Mouse (Mus musculus) Muller cell, postnatal 12 days (primary cell): ENCODE results near the gene Sox5.

Experiments used
- DNase-seq: peaks from one replicate; pipeline ENCODE4 v3.0.0-alpha.2; 2015; ENCODE audit errors: inconsistent ontology term

The Sox5 gene

GRCm38 (mm10) chr6:144491761-144492415 lies 289.9 kb downstream of the Sox5 start:
- DNase-seq = no peak

GRCm38 (mm10) chr6:144490896-144491295 lies 290.9 kb downstream of the Sox5 start:
- DNase-seq = no peak

GRCm38 (mm10) chr6:144485578-144485977 lies 296.2 kb downstream of the Sox5 start:
- no peak for DNase-seq

- DNase-seq = no peak
Observed at GRCm38 (mm10) chr6:144483166-144483565, 298.6 kb downstream of the Sox5 start.

GRCm38 (mm10) chr6:144480648-144481528 lies 300.9 kb downstream of the Sox5 start:
- peak; percentile 46 for DNase-seq

- DNase-seq = no peak
Observed at GRCm38 (mm10) chr6:144479861-144480260, 301.9 kb downstream of the Sox5 start.

GRCm38 (mm10) chr6:144477287-144478064 lies 304.3 kb downstream of the Sox5 start:
- no peak for DNase-seq

GRCm38 (mm10) chr6:144473437-144473836 lies 308.3 kb downstream of the Sox5 start:
- DNase-seq = no peak

GRCm38 (mm10) chr6:144472089-144472900 lies 309.5 kb downstream of the Sox5 start:
- DNase-seq = no peak

- no peak for DNase-seq
Observed at GRCm38 (mm10) chr6:144466711-144467110, 315.1 kb downstream of the Sox5 start.

- DNase-seq = no peak
Observed at GRCm38 (mm10) chr6:144463691-144464090, 318.1 kb downstream of the Sox5 start.

GRCm38 (mm10) chr6:144463274-144463673 lies 318.5 kb downstream of the Sox5 start:
- no peak for DNase-seq

GRCm38 (mm10) chr6:144459486-144459885 lies 322.3 kb downstream of the Sox5 start:
- no peak for DNase-seq

GRCm38 (mm10) chr6:144457500-144457899 lies 324.3 kb downstream of the Sox5 start:
- DNase-seq = no peak

- DNase-seq = peak; percentile 22
Observed at GRCm38 (mm10) chr6:144454291-144455276, 327.2 kb downstream of the Sox5 start.

GRCm38 (mm10) chr6:144453605-144454004 lies 328.2 kb downstream of the Sox5 start:
- DNase-seq = no peak

GRCm38 (mm10) chr6:144453147-144453546 lies 328.6 kb downstream of the Sox5 start:
- DNase-seq = no peak

- DNase-seq = no peak
Observed at GRCm38 (mm10) chr6:144452200-144452977, 329.4 kb downstream of the Sox5 start.

- no peak for DNase-seq
Observed at GRCm38 (mm10) chr6:144451631-144452030, 330.1 kb downstream of the Sox5 start.
